Mouse (Mus musculus): ENCODE data around the gene Cpt1c. TPM values are rescaled to one million over a fixed set of nuclear protein-coding genes. Genes with fewer than 3 reads are reported as not detected.
"Not testable (repeated sequence)": the region's sequence is repeated elsewhere in the genome, so short reads cannot be mapped to it uniquely, and the experiment has no call there.

The Cpt1c gene
- total RNA-seq (2021), result 100 to 1,000 TPM in 1 of 2 experiments, 10 to 100 TPM in 1; 99.2 to 101 TPM
- long read RNA-seq, transcript Cpt1c-201 (19 exons, 2,793 nt), result major isoform, 52 of 156 reads
- long read RNA-seq, partial matches to known transcripts, result 71 of 156 reads
- long read RNA-seq, other reads (novel, unspliced or antisense), result 31 of 156 reads

DNA sequence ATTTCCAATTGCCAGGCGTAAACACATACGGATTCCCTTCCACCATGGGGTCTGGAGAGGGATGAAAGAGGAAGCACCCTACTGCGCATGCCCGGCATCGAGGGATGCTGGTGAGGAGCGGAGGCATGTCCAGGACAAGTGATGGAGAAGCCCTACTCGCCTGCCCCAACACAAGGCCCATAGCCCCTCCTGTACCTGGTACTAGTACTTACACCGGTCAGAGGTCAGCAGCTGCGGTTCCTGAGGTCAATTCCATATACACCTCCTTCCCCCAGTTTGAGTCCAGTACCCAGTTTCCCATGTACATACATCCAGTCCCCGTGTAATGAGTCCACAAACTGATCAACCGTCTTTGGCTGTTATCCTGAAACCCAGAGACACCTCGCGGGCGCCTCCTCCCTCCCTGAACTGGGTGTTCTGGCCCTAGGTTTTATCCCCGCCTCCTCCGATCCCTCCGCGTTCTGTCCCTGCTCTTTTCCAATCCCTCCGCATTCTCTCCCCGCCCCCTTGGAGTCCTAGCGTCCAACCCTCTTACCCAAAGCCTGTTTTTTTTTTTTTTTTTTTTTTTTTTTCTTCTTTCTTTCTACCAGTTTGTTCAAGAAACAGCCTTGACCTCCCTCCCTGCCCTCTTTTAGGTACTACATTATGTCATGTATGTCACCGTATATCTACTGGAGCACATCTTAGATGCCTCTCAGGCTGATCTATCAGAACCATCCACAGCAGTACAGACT, at the start of gene Cpt1c:
Gene Cpt1c (minus strand): TSS at position 469 of the 734 bp plus-strand sequence.
- DNase-seq (ENCODE audit: low spot score in 2 of 2), result peak; percentile 89

DNA sequence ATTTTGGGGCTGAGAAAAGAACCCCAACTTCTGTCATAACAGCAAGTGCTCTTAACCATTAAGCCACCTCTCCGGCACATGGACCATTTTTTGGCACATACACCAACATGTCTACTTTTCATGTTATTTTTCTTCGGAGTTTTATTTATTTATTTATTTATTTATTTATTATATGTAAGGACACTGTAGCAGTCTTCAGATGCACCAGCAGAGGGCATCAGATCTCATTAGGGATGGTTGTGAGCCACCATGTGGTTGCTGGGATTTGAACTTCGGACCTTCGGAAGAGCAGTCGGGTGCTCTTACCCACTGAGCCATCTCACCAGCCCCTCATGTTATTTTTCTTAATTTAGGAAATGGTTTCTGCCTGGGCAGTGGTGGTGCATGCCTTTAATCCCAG, 49.1 kb upstream of the Cpt1c start:
- DNase-seq (ENCODE audit: low spot score in 2 of 2), result not testable (repeated sequence)

DNA sequence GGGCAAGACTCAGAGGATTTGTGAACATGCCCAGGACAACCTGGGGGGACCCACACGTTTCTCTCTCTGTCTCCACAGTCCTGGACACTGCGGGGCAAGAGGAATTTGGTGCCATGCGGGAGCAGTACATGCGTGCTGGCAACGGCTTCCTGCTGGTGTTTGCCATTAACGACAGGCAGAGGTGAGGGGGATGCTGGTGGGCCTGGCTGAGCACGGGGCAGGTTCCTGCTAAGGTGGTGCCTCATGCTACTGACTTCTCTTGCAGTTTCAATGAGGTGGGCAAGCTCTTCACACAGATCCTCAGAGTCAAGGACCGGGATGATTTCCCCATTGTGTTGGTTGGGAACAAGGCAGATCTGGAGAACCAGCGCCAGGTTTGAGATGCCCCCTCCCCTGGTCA, 45.6 kb upstream of the Cpt1c start:
- DNase-seq (ENCODE audit: low spot score in 2 of 2), result no peak

DNA sequence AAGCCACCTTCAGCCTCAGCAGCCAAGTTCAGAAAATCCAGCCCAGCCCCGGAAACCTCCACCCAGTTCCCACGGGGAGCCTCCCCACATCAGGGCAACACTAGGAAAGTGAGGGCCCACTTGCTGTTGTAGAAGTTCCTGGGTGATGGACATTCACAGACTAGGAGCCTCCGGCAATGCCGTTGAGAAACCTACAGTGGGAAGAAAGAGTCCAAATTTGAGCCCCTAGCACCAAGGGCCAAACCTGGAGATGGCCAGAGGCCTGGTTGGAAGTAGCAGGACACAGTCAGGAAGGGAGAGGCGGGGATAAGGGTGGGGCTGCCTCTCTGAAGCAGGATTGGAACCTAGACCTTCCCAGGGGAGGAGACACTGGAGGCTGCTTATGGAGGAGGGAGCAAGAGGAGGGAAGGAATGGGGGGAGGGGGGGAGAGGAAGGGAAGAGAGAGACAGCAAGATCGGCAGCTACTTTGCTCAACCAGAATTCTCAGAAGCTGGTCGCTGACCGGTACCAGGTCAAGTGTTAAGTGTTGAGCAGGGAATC, 44.5 kb upstream of the Cpt1c start:
- DNase-seq (ENCODE audit: low spot score in 2 of 2), result no peak

DNA sequence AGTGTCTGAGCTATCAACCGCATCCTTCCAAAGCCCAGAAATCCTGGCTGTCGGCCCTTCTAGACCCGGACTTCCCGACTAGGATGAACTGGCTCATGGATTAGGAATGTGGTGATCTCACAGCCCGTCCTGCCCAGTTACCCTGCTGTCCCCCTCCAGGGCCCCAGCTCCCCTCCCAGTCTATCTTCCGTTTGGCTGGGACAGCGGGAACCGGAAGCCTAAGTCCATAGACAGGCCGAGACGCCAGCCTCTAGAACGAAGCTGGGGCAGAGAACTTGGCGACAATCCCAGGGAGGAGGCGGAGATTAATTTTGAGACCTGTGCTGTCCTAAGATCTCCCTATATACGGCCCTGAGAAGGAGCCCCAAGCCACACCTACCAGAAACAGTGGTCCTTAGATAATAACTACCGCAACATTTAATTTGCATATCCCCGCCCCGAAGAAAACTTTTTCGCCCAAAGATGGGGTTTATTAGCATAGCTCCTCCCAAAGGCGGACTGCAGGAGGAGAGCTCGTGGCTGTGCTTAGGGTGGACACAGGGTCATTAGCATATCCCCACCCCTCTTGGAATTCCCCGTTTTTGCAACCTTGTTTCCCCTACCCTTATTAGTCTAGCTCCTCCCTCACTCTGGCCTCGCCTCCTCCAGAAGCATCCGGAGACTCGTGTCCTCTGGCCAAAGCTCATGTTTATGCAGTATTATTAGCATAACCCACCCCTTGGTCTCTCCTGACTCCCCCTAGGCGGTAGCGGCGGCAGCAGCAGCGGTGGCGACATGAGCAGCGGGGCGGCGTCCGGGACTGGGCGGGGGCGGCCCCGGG, 42.8 kb upstream of the Cpt1c start, which contains the start of gene Rras:
Gene Rras (plus strand): TSS at position 720 of the 820 bp plus-strand sequence.
- DNase-seq (ENCODE audit: low spot score in 2 of 2), result peak; percentile 69 to 76

DNA sequence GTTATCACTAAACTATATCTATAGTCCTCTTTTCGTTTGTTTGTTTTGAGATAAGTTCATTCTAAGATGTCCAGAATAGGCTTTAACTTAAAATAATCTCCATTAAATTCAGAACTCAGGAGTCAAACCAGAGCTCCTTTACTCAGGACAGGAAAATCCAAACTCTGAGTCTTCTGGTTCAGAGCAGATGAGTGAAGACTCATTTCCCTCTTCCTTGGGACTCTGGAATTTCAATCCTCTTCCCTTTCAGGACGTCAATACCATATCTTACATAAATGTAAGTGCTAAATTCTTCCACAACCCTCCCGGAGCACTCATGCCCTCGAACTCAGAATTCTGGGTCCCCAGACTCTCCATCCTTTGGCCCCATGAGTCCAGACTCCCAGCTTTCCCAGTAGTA, 42.1 kb upstream of the Cpt1c start:
- no peak for DNase-seq (ENCODE audit: low spot score in 2 of 2)

DNA sequence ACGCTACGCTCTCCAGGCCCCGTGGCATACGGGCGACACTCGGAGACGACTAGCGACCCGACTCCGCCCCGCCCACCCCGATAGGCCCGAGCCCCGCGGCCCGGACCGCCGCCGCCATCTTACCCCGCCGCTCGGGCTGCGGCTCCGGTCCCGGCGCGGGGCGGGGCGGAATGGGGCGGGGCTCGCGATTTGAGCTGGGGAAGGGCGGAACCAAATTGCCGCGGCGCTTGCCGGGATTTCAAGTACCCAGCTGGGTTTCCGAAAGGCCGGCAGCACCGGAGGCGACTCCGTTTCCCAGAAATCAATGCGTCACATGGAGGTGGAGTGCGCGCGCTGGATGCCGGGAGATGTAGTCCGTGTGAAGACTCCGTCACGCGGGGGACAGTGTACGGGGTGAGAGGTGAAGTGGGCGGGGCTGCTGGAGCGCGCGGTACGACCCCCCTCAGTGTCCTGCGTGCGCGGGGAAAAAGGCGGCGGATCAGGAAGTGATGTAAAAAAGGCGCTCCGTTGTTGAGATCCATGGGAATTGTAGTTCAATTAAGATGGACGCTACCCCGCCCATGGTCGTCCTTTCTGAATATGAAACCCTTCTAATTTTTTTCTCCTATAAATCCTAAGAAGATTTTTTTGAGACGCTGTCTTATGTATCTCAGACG, 41.4 kb upstream of the Cpt1c start, which contains the start of gene Scaf1:
Gene Scaf1 (minus strand): TSS at position 407 of the 656 bp plus-strand sequence.
- peak; percentile 98 to 99 for DNase-seq (ENCODE audit: low spot score in 2 of 2)

DNA sequence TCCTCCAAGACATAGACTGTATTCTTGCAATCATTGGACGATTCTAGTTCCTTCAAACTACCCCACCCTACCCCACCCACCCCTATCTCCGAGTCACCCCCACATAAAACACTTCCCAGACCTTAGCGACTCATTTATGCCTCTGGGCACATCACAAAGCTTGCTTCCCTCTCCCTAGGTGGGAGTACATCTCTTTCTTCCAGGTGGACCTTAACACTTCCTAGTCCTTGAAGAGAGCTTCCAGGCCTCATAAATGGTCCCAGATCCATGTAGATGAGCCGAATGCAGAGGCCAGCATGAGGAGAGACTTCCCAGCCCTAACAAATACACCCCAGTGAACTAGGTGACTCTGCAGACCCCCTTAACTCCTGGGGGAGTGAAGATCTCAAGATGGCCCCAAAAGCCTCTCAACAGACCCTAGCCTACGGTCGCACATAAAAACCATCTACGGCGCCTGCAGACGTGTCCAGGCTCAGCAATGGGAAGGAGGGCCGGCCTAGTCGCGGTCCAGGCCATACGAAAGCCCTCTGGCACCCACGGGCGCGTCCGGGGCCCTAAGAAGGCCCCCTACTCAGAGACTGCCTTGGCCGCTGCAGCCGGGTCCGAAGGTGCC, 40.8 kb upstream of the Cpt1c start:
- no peak for DNase-seq (ENCODE audit: low spot score in 2 of 2)

DNA sequence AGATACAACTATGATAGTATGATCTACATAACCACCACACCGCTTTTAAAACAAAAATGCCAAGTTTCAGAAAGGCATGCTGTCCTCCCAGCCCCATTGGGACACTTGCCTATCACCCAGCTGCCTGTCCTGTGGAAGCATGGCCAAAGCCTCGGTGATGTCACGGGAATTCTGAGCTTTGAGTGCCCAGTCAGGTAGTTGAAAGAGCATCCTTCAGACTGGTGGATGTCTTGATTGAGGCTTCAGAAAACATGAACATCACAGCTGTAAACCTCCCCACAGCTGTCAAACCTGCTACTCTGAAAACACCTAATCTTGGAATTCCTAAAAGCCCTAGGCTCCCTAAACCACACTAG, 39.4 kb upstream of the Cpt1c start:
- DNase-seq (ENCODE audit: low spot score in 2 of 2), result no peak

DNA sequence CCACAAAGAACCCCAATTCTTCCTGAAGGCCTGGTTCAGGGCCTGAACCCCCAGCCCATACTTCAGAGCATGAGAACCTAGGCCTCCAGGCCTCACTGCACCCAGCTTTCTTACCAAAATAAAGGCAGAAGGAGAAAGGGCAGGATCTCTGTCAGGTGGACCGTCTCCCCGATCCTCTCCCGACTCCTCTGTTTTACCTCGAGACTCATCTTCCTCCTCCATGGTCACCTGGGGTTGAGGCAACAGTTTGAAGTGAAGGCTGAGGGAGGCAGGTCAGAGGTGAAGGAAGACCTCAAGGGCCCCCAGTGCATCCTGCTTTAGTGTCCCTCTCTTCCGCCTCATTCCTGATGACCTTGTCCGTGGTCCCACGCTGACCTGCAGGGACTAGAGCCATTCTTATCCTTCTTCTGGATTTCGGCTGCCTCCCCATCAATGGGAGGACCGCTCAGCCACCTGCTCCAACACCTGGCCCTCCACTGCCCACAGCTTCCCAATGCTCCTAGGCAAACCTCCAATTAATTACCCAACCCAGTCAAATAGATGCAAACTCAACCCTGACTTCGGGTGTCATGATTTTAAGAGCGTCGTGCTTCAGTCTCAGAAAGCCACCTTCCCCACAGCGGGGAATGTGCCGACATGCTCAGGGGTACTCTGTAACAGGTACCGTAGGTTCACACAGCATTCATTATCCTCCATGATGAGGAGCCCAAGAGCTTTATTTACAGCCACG, 38.9 kb upstream of the Cpt1c start:
- DNase-seq (ENCODE audit: low spot score in 2 of 2), result no peak

DNA sequence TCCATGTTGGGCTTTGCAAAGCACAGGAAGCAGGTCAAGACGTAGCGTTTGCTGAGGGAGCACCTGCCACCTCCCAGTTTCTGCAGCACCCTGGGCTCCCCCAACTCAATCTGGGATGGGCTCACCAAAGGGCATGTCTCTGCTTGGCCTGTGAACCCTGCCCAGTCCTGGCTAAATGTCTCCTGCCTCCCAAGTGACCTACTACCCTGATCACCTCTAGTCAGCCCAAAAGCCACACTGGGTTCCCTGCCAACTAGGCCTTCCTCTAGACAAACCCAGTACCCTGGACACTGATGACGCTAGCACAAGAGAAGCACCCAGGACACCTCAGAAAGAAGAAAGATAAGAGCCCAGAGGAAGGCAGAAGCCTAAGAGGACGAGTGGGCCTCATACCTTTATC, 38.2 kb upstream of the Cpt1c start:
- DNase-seq (ENCODE audit: low spot score in 2 of 2), result no peak

DNA sequence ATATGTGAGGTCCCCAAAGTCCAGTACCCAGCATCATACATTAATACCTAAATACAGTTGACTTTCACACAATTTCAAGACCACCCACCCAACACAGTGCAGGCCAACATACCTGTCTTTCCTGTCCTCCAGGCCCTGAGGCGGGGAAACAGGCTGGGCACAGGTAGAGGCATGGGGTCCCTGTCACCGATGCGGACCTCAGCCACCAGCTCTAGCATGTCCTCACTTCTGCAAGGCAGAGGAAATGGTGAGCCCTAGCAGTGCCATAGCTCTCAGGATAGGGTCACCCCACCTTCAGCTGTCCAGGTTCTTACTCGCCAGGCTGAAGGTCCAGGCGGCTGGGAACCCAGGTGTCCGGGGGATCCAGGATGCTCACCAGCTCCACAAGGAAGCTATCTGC, 37.4 kb upstream of the Cpt1c start:
- no peak for DNase-seq (ENCODE audit: low spot score in 2 of 2)

DNA sequence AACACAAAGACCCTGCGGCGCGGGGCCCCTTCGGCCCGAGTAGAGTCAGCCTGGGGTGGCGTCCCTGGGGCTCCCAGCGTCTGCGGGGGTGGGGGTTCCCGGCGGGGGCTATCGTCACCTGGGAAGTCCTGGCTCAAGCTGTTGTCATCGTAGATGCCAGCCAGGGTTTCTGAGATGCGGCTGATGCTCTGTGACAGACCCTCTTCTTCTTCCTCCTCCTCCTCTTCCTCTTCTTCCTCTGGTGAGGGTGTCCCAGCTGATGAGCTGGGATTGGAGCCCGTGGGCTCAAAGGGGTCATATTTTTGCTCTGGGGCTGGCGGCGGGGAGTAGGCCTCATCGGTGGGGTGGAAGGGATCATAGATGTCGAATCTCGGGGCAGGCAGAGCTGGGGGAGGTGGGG, 33.8 kb upstream of the Cpt1c start:
- DNase-seq (ENCODE audit: low spot score in 2 of 2), result no peak

DNA sequence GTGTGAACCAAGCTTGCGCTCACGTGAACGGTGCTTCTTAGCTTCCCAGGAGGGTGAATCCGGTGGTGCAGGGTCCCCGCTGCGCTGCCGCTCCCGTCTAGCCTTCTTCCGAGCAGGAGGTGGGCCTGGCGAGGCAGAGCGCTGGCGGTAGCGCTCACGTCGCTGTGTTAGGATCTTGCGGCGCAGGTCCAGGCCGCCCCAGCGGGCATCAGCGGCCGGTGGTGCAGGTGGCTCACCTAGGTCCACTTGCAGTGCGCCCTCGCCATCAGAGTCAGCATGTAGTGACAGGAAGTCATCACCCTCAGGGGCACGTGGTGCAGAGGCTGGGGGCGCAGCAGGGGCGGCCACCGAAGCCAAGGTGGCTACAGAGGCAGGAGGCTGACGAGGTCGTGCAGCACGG, 33.2 kb upstream of the Cpt1c start:
- no peak for DNase-seq (ENCODE audit: low spot score in 2 of 2)

DNA sequence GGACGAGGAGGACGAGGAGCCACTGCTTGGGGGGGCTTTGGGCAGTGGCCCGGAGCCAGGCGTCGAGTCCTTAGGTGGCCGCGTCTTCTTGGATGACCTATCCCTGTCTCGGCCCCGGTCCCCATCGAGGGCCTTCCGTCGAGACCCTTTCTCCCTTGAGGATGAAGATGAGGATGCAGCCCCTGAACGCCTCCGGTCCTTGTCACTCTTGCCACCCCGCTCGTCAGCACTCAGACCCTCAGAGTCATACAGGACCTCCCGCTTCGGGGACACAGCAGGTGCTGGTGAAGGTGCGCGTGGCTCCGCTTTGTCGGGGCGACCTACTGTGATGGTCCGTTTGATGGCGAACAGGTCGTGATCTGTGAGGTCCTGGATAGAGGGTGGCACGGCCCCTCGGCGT, 32.5 kb upstream of the Cpt1c start:
- no peak for DNase-seq (ENCODE audit: low spot score in 2 of 2)

DNA sequence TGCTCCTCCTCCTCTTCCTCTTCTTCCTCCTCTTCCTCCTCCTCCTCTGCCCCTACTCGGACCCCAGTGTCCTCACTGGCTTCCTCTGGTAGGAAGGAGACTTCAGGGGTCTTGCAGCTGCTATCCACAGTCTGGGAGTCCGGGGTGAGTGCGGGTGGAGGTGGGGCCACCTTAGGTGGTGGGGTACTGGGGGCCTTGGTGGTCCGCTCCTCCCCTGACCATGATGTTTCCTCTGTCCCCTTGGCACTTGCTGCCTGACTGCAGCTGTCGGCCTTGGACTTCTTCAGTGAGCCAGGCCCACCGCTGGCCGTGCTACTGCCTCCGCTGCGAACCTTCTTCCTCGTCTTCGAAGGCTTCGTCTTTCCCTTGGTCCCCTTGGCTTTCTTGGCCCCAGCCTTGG, 31.9 kb upstream of the Cpt1c start:
- no peak for DNase-seq (ENCODE audit: low spot score in 2 of 2)

DNA sequence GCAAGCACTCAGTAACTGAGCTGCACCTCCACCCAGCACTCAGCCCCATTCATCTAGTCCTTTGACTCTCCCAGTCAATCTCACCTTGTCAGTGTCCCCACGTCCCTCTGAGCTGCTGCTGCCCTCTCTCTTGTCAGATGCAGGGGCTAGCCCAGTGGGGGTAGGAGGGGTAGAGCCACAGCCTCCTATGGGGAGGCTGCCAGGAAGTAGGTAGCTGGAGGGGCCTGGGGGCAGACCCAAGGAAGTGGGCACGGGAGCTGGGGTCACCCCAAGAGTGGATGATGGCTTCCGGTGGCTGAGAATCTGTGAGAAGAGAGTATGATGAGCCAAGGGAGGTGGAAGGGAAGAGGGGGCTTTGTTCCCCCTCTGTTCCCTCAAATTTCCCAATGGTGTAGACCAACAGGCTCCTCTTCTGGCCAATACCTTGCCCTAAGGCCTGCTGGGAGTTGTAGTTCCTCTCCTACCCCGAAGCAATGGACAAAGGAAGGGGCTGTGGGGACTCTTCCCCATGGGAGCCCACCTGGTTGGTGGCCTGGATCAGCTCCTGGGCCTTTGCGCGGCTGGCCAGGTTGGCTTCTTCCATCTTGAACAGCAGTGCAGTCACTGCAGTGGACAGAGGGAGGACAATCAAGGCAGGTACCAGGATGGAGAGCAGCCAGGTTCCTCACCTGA, 30.8 kb upstream of the Cpt1c start:
- no peak for DNase-seq (ENCODE audit: low spot score in 2 of 2)

DNA sequence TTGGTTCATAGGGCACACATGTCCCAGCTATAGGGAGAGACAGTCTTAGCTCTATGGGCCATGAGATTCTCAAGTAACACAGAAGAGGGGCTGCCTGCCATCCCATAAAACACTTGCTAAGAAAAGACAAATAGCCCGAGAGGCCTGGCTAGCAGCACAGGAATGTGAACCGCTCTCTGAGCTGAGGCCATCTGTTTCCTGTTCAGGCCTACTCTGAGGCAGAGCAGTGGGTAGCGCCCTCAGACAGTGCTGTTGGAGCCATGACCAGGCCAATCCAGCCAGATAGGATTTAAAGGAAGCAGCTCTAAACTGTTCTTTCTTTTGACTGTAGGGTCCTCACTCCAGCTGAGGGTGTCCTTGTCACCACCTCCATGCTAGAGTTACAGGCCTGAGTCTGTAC, 29.9 kb upstream of the Cpt1c start:
- DNase-seq (ENCODE audit: low spot score in 2 of 2), result no peak

DNA sequence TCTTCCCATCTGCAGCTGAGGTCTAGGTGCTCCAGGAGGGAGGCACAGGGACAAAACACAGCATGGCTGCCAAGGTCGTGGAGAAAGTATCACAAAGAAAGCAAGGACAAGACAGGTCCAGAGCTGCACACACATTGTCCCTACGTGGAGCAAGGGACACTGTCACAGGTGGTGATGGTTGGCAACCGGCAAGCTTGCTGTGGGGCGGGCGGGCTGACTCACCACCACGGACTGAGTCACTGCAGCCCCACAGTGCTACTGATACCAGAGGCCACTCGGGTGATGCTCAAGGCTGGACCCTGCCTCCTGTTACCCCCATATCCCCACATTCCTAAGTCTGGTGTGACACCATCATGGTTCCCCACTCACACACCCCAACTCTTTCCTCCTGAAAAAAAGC, 27.8 kb upstream of the Cpt1c start:
- DNase-seq (ENCODE audit: low spot score in 2 of 2), result no peak

Data from layer of hippocampus, postnatal 10 days (tissue).